Mouse (Mus musculus) heart, postnatal 36 days (tissue): ENCODE data around the gene Ofcc1. TPM values are rescaled to one million over a fixed set of nuclear protein-coding genes. Genes with fewer than 3 reads are reported as not detected.

Experiments used
- DNase-seq, 2 experiments: peaks; one replicate each; pipeline ENCODE4 v3.0.0; 2021 to 2022
- intact Hi-C: fragments of 180-260 bp; cut with DNase I; formaldehyde crosslinking; loops from one replicate; pipeline ENCODE4 v1.15.1; 2025
- total RNA-seq, 2 experiments: library from RNA; stranded (reverse); gene quantifications; 2 replicates each; pipeline ENCODE4 v1.2.3; 2021

Ofcc1 gene
- total RNA-seq, 2 experiments from 2014 or later = not detected

DNA sequence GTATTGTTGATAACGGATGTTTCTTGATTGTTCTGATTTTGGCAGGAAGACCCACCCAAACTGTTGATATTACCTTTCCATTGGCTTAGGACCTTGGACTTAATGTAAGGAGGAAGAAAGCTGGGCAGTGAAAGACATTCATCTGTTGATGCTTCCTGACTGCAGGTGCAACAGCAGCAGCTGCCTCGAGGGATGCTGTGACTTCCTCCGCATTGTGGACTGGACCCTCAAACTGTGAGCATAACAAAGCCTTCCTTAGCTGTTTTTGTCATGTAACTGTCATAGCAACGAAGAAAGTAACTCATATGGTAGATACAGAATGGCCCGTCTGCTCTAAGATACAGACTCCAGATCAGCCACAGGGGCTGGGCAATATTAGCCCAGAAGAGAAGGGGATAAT, 102.5 kb downstream of the Ofcc1 start:
- no peak for DNase-seq
- intact Hi-C loops = no loop called here

DNA sequence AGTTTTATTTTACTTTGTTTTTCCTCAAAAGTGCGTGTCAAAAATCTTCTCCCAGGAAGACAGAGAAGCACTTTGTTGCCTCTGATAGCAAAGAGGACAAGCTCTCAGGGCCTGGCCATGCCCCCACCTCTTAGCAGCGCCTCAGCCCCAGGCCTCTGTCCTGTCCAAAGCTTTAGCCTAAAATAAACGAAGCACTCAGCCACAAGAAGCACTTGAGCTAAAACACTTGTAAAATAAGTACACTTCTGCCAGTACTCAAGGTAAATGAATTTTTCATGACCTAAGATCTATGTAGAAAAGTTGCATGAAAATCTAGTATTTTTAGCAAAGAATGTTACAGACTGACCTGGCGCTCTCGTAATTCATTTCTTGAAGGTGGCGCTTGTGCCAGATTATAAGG, 117.4 kb downstream of the Ofcc1 start:
- DNase-seq = no peak
- intact Hi-C loops = no loop called here

DNA sequence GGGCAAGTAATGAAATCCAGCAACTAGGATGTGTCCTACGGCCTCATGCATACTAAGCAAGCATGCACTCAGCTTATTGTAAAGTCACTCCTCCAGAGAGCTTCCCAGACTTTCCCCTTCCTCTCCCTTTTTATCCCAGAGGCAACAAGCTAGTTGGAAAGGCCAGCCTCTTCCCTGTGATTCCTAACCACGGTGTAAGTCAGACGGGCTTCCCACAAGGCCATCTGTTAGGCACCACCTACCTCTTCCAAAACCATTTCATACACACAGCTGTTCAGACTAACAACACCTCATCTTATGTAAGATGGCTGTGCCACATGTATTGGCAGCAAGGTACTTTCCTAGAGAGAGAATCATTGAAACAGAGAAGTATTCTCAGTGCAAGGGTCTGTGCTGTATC, 124.9 kb downstream of the Ofcc1 start:
- DNase-seq = no peak
- intact Hi-C loops = no loop called here

DNA sequence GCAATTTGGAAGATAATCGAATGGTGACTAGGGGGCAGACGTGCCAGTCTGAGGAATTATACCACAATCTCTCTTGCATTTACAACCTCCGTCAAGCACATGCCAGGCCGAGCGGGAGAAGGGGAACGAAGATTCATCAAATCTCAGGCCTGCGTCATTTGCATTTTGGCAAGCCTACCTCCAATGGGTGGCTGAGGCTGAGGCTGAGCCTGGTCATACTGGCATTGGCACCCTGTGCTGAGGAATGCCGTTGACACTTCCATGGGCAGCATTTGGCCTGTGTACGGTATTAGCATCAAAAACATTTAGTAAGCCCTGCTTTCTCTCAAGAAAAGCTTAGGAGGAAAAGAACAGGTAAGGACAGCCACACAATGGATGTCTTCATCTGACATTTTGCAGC, 152.9 kb downstream of the Ofcc1 start:
- no peak for DNase-seq
- intact Hi-C loops = no loop called here

DNA sequence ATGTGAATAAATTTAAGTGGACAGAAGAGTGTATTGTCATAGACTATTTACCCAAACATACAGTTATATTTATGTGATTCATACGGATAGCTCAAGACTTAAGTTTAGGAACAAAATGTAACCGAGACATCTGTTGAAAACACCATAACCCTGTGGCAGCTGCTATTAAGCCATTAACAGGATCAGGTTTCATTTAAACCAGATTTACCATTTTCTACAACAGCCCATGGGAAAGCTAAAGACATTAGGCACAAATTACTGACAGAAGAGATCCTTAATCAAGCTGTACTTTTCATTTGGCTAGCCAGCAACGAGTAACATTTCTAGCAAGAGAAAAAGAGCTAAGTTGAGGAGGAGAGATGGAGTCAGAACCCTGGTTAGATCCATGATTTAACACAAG, 179.5 kb downstream of the Ofcc1 start:
- DNase-seq = no peak
- intact Hi-C loops = no loop called here

DNA sequence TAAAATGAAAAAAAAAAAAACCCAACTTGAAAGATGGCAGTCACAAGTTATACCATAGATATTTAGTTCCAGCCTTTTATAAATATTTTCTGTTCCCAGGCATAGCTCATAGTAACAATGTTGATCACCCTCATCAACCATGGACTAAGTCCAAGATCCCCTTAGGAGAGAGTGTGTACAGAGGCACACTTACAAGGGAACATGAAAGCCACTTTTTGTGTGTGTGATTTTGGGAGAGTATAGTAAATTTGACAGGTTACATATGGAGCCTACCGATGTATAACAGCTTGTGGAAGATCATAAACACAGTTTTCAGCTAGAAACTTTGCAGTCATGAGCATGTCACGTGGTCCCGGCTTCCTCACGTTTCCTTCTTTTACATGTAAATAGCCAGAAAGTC, 189.5 kb downstream of the Ofcc1 start:
- intact Hi-C loops = no loop called here
- DNase-seq = no peak

DNA sequence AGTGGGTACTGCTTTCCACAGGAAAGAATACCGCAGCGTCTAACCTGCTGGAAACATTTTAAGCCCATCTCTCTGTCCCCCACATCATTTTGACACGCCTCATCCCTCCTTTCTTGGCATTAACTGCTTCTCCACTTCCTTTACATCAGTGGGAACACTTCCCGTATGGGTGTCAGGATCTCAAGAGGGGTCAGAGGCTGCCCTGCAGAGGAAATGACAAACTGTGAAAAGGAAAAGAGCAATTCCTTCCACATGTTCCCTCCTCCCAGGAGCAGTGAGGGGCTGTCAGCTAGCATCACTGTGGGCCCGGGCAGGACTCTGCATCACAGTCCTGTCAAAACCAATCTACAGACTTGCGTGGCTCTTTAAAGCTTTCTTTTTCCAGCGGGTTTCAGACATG, 193.4 kb downstream of the Ofcc1 start:
- DNase-seq = no peak
- intact Hi-C loops = no loop called here

DNA sequence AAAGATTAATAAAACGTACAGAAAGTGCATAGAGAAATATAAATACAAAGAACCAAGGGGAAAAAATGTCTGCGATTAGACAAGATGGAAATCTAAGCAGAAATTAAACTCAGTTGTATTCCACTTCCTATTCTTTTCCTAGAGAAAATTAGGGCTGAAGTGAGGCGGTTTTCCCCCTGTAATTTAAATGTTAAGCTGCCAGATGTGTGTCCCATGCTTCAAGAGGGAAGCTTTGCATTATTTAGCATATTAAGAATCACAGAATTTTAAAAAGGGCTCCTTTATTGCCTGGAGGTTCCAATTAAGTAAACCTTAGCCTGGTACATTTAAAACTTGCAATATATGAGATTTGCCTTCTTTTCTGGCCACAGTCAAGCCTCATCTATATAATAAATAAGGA, 205.8 kb downstream of the Ofcc1 start:
- DNase-seq = no peak
- intact Hi-C loops = no loop called here

DNA sequence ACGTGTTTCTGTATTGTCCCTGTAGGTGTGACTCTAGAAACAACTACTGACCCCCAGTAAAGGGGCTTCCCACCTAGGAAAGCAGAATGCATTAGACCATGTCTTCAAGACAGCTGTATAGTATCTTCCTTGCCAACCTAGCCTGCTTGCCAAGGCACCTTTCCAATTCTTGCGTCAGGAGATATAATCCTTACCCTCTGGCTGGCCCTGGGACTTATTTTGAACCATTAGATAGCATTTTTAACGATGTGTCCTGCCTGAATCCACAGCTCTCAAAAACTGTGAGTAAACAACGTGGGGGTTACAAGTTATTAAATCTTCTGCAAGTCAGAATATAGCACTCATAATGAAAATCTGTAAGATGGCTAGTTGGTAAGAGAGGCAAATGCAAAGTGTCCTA, 221.3 kb downstream of the Ofcc1 start:
- intact Hi-C loops = no loop called here
- DNase-seq = no peak

DNA sequence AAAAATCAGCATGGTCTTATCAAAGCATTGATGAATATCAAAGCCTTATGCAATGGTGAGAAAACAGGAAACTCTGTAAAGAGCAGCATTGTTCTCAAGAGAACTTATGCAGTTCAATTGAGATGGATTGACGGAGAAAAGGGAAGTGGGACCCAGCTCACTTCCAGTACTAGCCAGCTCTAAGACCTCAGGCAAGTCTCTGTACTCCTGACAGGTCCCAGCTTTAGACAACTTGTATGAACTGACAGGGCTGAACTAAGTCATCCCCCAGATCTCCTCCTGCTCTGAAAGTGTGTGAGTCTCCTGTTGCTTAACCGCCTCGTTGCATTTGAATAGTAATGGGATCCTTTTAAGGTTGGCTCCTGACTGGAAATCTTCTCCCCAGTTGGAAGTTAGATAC, 225.2 kb downstream of the Ofcc1 start:
- DNase-seq = no peak
- intact Hi-C loops = no loop called here

DNA sequence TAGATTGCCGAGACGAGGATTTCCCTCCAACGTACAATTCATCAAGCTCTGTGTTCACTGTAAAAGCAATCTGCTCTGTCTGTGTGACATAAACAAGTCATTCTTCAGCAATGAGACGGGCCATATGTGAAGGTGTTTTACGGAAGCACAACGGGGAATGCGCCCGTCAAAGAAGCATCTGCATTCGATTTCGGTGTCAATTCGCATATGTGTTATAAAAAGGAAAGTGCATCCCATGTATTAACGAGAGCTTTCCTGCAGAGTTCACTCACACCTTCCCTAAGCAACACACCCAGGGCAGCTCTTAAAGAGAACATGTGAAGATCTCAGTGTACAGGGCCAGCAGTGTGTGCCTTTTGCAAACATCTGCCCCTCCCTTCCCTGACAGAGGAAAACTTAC, 225.6 kb downstream of the Ofcc1 start:
- intact Hi-C loops = no loop called here
- DNase-seq = no peak

DNA sequence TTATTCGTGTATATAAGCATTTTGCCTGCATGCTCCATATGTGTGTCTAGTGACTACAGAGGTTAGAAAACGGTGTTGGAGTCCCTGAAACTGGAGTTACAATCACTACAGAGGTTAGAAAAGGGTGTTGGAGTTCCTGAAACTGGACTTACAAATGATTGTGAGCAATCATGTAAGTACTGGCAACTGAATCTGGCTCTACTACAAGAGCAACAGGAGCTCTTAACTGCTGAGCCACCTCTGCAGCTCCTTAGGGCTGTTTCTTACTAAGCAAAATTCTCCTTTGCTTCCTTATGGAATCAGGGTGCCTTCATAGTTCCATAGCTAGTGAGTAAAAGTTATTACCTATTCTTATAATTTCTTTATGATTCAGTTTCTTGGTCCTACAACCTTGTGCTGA, 237.4 kb downstream of the Ofcc1 start:
- intact Hi-C loops = no loop called here
- DNase-seq = no peak

DNA sequence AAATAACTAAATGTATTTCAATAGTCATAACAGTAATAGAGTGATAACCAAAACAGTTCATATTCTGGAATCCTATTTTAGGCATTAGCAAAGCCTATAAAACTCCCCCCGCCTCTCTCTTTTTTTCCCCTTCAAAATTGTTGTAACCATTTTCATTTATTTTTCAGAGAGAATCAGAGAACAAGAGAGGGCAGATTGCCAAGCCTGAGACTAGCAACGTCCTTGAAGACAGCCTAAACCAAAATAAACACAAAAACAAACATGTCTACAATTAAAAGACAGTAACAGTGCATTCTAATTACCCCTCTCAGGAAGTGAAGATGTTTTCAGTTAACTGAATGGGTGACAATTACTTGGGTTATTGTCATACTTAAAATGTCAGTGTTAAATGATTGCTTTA, 248.9 kb downstream of the Ofcc1 start:
- no peak for DNase-seq
- intact Hi-C loops = no loop called here

DNA sequence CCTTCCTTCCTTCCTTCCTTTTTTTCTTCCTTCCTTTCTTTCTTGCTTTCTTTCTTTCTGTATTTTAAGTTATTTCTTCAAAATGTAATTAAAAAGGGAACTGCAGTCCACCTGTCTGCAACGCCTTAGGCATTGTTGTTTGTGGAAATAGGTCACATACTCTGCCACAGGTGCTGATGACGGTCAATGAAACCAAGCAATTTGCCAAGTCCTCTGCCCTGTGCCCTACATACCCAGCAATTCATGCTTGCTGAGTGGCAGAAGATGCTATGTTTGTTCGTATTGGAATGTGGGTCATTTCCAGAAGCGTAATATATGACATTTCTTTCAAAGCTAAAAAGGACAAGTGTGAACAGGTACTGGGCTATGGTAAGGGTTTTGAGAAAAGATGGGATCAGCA, 285.0 kb downstream of the Ofcc1 start:
- intact Hi-C loops = no loop called here
- DNase-seq = no peak

DNA sequence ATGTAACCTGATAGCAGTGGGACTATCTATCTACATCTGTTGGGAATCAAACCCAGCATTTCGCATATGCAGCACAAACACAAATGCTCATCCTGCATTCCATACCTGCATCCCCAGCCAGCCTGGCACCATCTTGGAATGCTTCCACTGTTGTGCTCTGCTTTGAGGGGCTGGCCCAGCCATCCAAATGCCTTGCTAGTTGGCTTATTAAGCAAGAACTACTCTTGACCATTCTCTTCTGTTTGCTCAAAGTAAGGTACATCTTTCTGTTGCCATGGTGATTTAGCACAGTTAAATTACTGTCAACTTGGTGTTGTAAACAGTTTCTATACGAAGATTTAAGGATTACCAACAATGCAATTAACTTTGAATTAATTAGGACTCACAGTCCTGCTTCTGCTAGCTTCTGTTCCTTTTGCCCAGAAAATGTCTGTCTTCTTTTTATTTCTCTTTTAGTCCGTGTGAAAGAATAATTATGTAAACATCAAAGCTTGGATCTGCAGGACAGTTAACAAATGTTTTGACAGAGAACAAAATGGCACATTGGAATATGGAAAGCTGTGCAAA, 286.3 kb downstream of the Ofcc1 start:
- DNase-seq = no peak
- intact Hi-C loops = no loop called here

DNA sequence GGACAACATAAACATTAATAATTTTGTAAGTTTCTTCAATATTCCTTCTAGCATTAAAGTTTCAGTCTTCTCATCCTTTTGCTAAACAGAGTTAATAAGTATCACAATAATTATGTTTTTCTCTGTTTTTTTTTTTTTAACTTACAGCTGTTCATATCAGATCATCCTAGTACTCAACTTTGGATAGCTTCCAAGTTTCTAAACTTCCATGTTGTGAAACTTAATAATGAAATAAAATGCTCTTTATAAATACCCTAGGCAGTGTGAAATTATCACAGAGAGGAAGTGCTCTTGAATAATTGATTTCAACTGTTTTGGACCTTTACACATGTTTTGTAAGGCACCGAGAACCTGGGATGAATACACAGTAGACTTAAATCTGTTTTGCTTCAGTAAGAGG, 291.2 kb downstream of the Ofcc1 start:
- intact Hi-C loops = no loop called here
- no peak for DNase-seq

DNA sequence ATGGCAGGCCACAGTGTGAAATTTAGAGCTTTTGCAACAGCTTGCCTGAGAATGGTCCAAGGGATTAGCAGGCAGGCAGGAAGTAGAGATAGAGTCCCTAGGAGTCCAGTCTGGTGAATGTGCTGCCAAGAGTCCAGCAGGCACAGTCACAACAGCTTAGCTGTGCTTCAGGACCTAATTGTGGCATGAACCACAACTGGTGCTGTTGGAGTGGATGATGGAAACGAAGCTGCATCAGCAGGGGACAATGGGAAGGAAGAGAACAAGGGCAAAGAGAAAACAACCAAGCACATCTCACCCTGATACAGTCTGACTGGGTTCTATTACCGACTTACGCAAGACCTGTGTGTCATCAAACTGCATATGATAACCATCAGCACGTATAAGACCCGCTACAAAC, 300.0 kb downstream of the Ofcc1 start:
- no peak for DNase-seq
- intact Hi-C loops = no loop called here

DNA sequence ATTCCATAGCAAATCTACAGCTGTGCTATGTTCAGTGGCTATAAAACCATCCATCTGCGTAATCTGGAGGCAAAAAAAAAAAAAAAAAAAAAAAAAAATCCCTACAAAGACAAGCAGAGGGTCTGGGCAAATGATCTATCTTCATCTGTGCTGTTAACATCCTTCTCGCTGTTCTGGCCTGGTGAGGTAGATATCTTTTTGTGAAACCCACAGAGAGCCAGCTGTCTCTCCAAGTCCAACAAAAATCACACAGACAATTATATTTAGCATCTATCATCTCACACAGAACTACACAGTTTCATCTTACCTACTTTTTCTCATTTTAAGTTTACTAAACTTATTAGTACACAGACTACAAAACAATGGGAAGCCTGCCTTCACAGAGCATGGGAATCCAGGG, 323.4 kb downstream of the Ofcc1 start:
- intact Hi-C loops = no loop called here
- DNase-seq = no peak

DNA sequence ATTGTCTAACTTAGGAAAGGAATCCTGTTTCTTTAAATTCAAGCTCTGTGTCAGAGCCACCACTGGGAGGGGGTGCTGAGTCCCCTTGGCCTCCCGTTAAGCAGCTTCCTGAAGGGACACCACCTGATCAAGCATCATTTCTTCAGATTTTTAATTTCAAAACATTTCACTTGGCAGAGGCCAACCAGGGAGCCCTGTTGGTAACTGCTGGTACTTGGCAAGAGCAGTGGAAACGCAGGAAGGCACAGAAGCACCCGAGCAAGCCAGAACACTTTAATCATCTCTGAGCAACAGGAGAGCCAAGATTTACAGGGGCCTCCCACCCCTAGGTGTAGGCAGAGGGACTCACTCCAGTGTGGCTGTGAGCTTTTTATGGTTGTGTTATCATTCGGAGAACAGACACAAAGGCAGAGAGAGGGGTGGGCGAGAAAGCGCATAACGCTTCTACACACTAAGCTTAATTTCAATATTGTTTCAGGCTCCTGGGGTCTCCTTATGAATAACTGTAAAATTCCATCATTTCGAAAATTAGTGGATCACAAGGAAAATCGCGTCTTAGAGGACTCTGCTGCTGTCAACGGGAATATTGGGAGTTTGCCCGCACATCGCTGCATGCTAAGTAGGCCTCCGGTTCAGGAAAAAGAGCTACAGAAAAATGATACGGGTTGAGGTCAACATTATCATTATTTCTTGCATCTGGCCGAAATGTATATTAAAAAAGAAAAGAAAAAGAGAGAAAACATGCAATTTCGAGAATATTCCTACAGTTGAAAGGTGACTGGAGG, 324.1 kb downstream of the Ofcc1 start:
- no peak for DNase-seq
- intact Hi-C loops = no loop called here

DNA sequence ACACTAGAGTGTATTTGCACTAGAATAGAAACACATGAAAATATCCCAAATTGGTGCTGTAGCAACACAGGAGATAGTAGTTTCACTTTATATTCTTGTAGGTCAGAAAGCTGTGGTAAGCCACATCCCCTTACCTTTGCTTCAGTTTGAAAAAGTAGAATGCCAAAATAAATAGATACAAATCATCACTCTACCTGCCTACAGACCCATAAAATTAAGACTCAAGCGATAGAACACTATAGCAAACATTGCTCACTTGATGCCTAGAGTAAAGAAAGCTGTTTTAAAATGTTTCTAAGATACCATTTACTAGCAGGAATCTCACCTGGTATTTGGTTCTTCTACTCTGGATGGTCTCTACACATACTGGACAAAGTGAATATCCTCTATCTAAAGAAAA, 331.8 kb downstream of the Ofcc1 start:
- intact Hi-C loops = no loop called here
- DNase-seq = no peak

DNA sequence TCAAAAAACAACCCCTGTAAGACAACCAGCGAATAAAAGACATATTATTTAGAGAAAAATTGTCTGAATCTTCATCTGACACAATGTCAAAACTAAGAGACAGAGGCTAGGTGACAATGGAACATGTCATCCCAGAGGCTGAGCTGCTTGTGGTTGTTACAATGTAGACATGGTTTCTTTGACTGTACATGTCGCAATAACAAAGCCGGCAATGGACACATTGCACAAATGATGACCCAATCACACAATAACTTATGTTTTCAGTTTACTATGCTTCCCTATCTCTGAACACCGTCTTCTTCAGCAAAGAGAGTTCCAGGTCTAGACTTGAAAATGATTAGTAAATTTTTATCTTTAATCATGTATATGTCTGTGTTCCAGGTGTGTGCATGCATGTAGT, 332.4 kb downstream of the Ofcc1 start:
- DNase-seq = no peak
- intact Hi-C loops = no loop called here

DNA sequence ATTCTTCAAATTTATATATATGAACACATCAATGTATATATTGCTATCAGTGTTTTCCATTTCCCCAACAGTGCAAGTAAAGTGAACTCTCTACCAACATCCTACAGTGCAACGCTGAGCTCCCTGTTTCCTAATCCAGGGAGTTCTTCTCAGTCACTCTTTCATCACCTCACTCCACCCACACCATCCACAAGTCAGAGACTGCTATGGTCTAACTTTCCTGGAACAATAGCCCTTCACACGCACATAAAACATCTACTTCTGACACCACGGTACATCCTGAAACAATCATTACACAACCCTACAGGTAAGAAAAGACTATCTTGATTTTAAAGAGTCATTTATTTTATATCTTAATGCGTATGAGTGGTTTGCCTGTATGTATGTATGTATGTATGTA, 335.4 kb downstream of the Ofcc1 start:
- intact Hi-C loops = no loop called here
- DNase-seq = no peak

DNA sequence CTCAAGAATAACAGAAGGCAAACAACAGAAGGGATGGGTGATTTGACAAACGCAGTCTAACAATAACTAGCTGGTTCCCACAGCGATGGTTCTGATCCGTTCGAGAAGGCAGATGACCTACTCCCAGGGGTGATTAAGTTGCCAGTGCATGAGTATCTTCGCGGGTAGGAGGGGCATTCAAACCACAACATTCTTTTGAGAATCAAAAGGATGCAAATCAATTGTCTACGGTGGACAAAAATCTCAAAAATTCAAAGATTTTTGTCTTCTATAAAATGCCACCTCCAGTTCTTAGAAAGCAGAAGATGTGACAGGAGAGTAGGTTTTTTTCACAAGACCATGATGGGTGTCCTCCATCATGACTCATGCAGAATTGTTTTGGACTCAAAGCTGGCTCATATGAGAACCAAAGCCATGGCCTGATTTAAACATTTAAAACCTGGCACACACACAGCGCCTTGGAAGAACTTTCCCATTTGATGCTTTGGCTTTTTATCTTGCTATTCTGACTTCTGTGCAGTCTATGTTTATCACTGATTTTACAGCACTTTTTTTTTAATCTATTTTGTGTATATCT, 338.0 kb downstream of the Ofcc1 start:
- no peak for DNase-seq
- intact Hi-C loops = no loop called here
